Mouse (Mus musculus): Measurements from ENCODE around the gene Acad9. TPM values are rescaled to one million over a fixed set of nuclear protein-coding genes. Genes with fewer than 3 reads are reported as not detected.

Gene Acad9
- polyA plus RNA-seq (2012) = 0.24 and 0.29 TPM in 2 replicates

- Histone ChIP-seq H3K9me3 (ENCODE audit: control insufficient read depth, low read length) (no peaks in the 10 kb centered on the region), H3K4me1 (ENCODE audit: control insufficient read depth) (peaks cover 25% of the 10 kb centered on the region), H3K36me3 (ENCODE audit: control insufficient read depth) (peaks cover 17% of the 10 kb centered on the region), H3K4me3 (replicated peaks) (peak within 1 kb of the TSS; percentile 77), H3K27me3 (ENCODE audit: control insufficient read depth) (peaks cover 4% of the 10 kb centered on the region)
- TF ChIP-seq GATA1 (IDR thresholded peaks at IDR 0.05; ENCODE audit: low read length) = no peak
- no peak for TF ChIP-seq TAL1 (IDR thresholded peaks at IDR 0.05; ENCODE audit: low read length)
These were observed at the start of gene Acad9 for GRCm38 (mm10) chr3:36065843-36066651. TSS of gene Acad9 (plus strand) at chr3:36065979.

- no peaks in the 10 kb centered on the region for H3K36me3 ChIP-seq (ENCODE audit: control insufficient read depth)
- no peaks in the 10 kb centered on the region for H3K4me1 ChIP-seq (ENCODE audit: control insufficient read depth)
- TF ChIP-seq GATA1 (IDR thresholded peaks at IDR 0.05; ENCODE audit: low read length) = no peak
- no peak for TF ChIP-seq TAL1 (IDR thresholded peaks at IDR 0.05; ENCODE audit: low read length)
- no peaks in the 10 kb centered on the region for H3K9me3 ChIP-seq (ENCODE audit: control insufficient read depth, low read length)
- no peaks in the 10 kb centered on the region for H3K27me3 ChIP-seq (ENCODE audit: control insufficient read depth)
- no peak overlapping the region for H3K4me3 ChIP-seq (replicated peaks)
These were observed 40.0 kb upstream of the Acad9 start for GRCm38 (mm10) chr3:36025732-36026131.

- no peaks in the 10 kb centered on the region for H3K9me3 ChIP-seq (ENCODE audit: control insufficient read depth, low read length)
- no peaks in the 10 kb centered on the region for H3K36me3 ChIP-seq (ENCODE audit: control insufficient read depth)
- no peaks in the 10 kb centered on the region for H3K4me1 ChIP-seq (ENCODE audit: control insufficient read depth)
- H3K27me3 ChIP-seq (ENCODE audit: control insufficient read depth) = no peaks in the 10 kb centered on the region
- no peak overlapping the region for H3K4me3 ChIP-seq (replicated peaks)
- TF ChIP-seq GATA1 (IDR thresholded peaks at IDR 0.05; ENCODE audit: low read length) (no peak), TAL1 (IDR thresholded peaks at IDR 0.05; ENCODE audit: low read length) (no peak)
These were observed 35.8 kb upstream of the Acad9 start for GRCm38 (mm10) chr3:36029993-36030392.

GRCm38 (mm10) chr3:36031740-36032510 is 33.9 kb upstream of the Acad9 start:
- no peaks in the 10 kb centered on the region for H3K27me3 ChIP-seq (ENCODE audit: control insufficient read depth)
- H3K36me3 ChIP-seq (ENCODE audit: control insufficient read depth) = no peaks in the 10 kb centered on the region
- H3K4me3 ChIP-seq (replicated peaks) = no peak overlapping the region
- no peaks in the 10 kb centered on the region for H3K9me3 ChIP-seq (ENCODE audit: control insufficient read depth, low read length)
- TF ChIP-seq GATA1 (IDR thresholded peaks at IDR 0.05; ENCODE audit: low read length) = no peak
- TF ChIP-seq TAL1 (IDR thresholded peaks at IDR 0.05; ENCODE audit: low read length) = no peak
- H3K4me1 ChIP-seq (ENCODE audit: control insufficient read depth) = no peaks in the 10 kb centered on the region

- no peak for TF ChIP-seq GATA1 (IDR thresholded peaks at IDR 0.05; ENCODE audit: low read length)
- no peaks in the 10 kb centered on the region for H3K27me3 ChIP-seq (ENCODE audit: control insufficient read depth)
- H3K9me3 ChIP-seq (ENCODE audit: control insufficient read depth, low read length) = no peaks in the 10 kb centered on the region
- no peaks in the 10 kb centered on the region for H3K36me3 ChIP-seq (ENCODE audit: control insufficient read depth)
- no peaks in the 10 kb centered on the region for H3K4me1 ChIP-seq (ENCODE audit: control insufficient read depth)
- H3K4me3 ChIP-seq (replicated peaks) = no peak overlapping the region
These were observed 21.3 kb upstream of the Acad9 start for GRCm38 (mm10) chr3:36044520-36044919.

GRCm38 (mm10) chr3:36045086-36045485 is 20.7 kb upstream of the Acad9 start:
- H3K36me3 ChIP-seq (ENCODE audit: control insufficient read depth) = no peaks in the 10 kb centered on the region
- no peaks in the 10 kb centered on the region for H3K9me3 ChIP-seq (ENCODE audit: control insufficient read depth, low read length)
- no peak overlapping the region for H3K4me3 ChIP-seq (replicated peaks)
- TF ChIP-seq TAL1 (IDR thresholded peaks at IDR 0.05; ENCODE audit: low read length) (no peak), GATA1 (IDR thresholded peaks at IDR 0.05; ENCODE audit: low read length) (no peak)
- no peaks in the 10 kb centered on the region for H3K27me3 ChIP-seq (ENCODE audit: control insufficient read depth)
- no peaks in the 10 kb centered on the region for H3K4me1 ChIP-seq (ENCODE audit: control insufficient read depth)

- no peak overlapping the region for H3K4me3 ChIP-seq (replicated peaks)
- TF ChIP-seq GATA1 (IDR thresholded peaks at IDR 0.05; ENCODE audit: low read length) = no peak
- no peak for TF ChIP-seq TAL1 (IDR thresholded peaks at IDR 0.05; ENCODE audit: low read length)
- no peaks in the 10 kb centered on the region for H3K9me3 ChIP-seq (ENCODE audit: control insufficient read depth, low read length)
- H3K27me3 ChIP-seq (ENCODE audit: control insufficient read depth) = no peaks in the 10 kb centered on the region
- H3K4me1 ChIP-seq (ENCODE audit: control insufficient read depth) = no peaks in the 10 kb centered on the region
- H3K36me3 ChIP-seq (ENCODE audit: control insufficient read depth) = no peaks in the 10 kb centered on the region
These were observed 16.7 kb upstream of the Acad9 start for GRCm38 (mm10) chr3:36049106-36049505.

- Histone ChIP-seq H3K4me1 (ENCODE audit: control insufficient read depth) (no peaks in the 10 kb centered on the region), H3K27me3 (ENCODE audit: control insufficient read depth) (peaks cover 4% of the 10 kb centered on the region; the same call in 1 of the 2 replicates), H3K9me3 (ENCODE audit: control insufficient read depth, low read length) (no peaks in the 10 kb centered on the region), H3K36me3 (ENCODE audit: control insufficient read depth) (no peaks in the 10 kb centered on the region), H3K4me3 (replicated peaks) (no peak within 1 kb of the TSS)
- TF ChIP-seq GATA1 (IDR thresholded peaks at IDR 0.05; ENCODE audit: low read length) (no peak), TAL1 (IDR thresholded peaks at IDR 0.05; ENCODE audit: low read length) (no peak)
These were observed 12.3 kb upstream of the Acad9 start, which contains the start of gene Ccdc144b for GRCm38 (mm10) chr3:36053447-36053846. TSS of gene Ccdc144b (minus strand) at chr3:36053547.
